9 mouse cellular contexts compared by ENCODE assay signal in the genomic region with DNA sequence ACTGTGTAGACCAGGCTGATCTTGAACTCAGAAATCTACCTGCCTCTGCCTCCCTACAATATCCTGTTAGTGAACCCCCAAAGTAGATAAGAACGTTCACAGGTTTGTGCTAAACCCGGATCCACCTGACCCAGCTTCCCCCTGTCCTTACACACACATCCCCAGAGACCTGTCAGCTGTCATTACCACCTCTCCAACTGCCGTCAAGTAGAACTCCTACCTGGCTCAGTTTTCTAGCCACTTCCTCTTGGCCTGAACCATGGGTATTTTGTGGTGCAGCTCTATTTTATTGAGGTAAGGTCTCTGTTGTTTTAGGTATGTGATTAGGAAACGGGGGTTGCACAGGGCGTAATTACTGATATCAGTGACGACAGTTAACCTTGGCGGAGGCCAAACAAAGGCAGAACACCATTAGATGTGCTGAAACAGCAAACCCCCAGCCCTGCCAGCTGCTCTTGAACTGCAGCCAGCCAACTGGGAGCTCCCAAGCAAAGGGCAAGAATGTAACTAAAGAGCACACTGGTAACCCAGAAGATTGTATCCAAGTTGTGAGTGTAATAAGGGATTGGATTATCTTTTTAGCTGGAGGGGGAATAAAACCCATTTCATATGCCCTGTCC. TPM values are rescaled to one million over a fixed set of nuclear protein-coding genes. Genes with fewer than 3 reads are reported as not detected.
DNase-seq lines count a peak whose midpoint lies in the region; ATAC-seq and TF ChIP-seq lines count a peak whose summit lies in the region.
"Had no signal": no experiment of that assay in that cellular context is flagged by ENCODE, and none has a peak within 500 bp of the region (broad histone marks: within the 10 kb centered on the region; RNA-seq: fewer than 3 reads in every experiment).

No protein-coding gene starts in this region.

- no peak overlapping the region for H3K9ac ChIP-seq in liver, adult 2 months (ENCODE audit: low read depth, low read length)
- H3K9ac ChIP-seq in liver, embryonic 12.5 days = no peak overlapping the region
- H3K9ac ChIP-seq: lung, embryonic 15.5 days had no signal

- no peak overlapping the region for H3K4me2 ChIP-seq in liver, embryonic 12.5 days
- H3K4me2 ChIP-seq: lung, embryonic 15.5 days had no signal

- no peaks in the 10 kb centered on the region for H3K79me2 ChIP-seq in liver, adult 2 months (ENCODE audit: control insufficient read depth, insufficient read depth, low read length)

- H3K27me3 ChIP-seq in liver, adult 2 months (ENCODE audit: control insufficient read depth, insufficient read depth, low read length) = no peaks in the 10 kb centered on the region
- H3K27me3 ChIP-seq in liver, embryonic 12.5 days (replicated peaks) = no peaks in the 10 kb centered on the region
- no peaks in the 10 kb centered on the region for H3K27me3 ChIP-seq in forebrain, embryonic 10.5 days (ENCODE audit: poor library complexity, severe bottlenecking)
- H3K27me3 ChIP-seq: lung, embryonic 15.5 days had no signal

- no peak for TF ChIP-seq POLR2A in liver, adult 2 months (IDR thresholded peaks at IDR 0.05; ENCODE audit: extremely low read depth, insufficient read depth, low read length)

- no peaks in the 10 kb centered on the region for H3K9me3 ChIP-seq in liver, embryonic 12.5 days (replicated peaks)
- no peaks in the 10 kb centered on the region for H3K9me3 ChIP-seq in forebrain, embryonic 10.5 days
- H3K9me3 ChIP-seq: lung, embryonic 15.5 days had no signal

- no peak overlapping the region for H3K27ac ChIP-seq in liver, adult 2 months (replicated peaks; ENCODE audit: insufficient read depth, low read depth, low read length)
- no peak overlapping the region for H3K27ac ChIP-seq in liver, embryonic 12.5 days
- H3K27ac ChIP-seq in forebrain, embryonic 10.5 days = no peak overlapping the region
- H3K27ac ChIP-seq: lung, embryonic 15.5 days had no signal

- ATAC-seq in liver, embryonic 12.5 days = no peak

- TF ChIP-seq CTCF in liver, adult 2 months (IDR thresholded peaks at IDR 0.05; ENCODE audit: low read depth, low read length) = no peak

- WGBS in liver, adult 2 months = 15% methylated on average over 7 of the region's 7 CpGs
- WGBS in liver, embryonic 12.5 days (ENCODE audit: insufficient replicate concordance) = 40% methylated on average over 7 of the region's 7 CpGs
- 81% methylated on average over 7 of the region's 7 CpGs for WGBS in forebrain, embryonic 10.5 days

- no peak overlapping the region for H3K4me3 ChIP-seq in liver, adult 2 months (ENCODE audit: insufficient read depth, low read depth, low read length)
- H3K4me3 ChIP-seq in liver, embryonic 12.5 days = no peak overlapping the region
- H3K4me3 ChIP-seq in forebrain, embryonic 10.5 days = no peak overlapping the region
- H3K4me3 ChIP-seq: lung, embryonic 15.5 days had no signal

- H3K36me3 ChIP-seq in liver, adult 2 months (ENCODE audit: control insufficient read depth, insufficient read depth, low read length) = no peaks in the 10 kb centered on the region
- H3K36me3 ChIP-seq in liver, embryonic 12.5 days = no peaks in the 10 kb centered on the region
- H3K36me3 ChIP-seq in forebrain, embryonic 10.5 days (replicated peaks) = no peaks in the 10 kb centered on the region
- H3K36me3 ChIP-seq: lung, embryonic 15.5 days had no signal

- 0 out of 2 replicates have a peak, but pooled peaks cover 2% of the 10 kb centered on the region for H3K4me1 ChIP-seq in liver, adult 2 months (ENCODE audit: control insufficient read depth, insufficient read depth, low read length)
- no peaks in the 10 kb centered on the region for H3K4me1 ChIP-seq in liver, embryonic 12.5 days
- no peaks in the 10 kb centered on the region for H3K4me1 ChIP-seq in forebrain, embryonic 10.5 days
- H3K4me1 ChIP-seq: lung, embryonic 15.5 days had no signal

- peak; percentile 51 to 64 for DNase-seq in cerebellum, postnatal 10 days
- no peak for DNase-seq in cerebellum, adult 8-10 months
- peak; percentile 63 for DNase-seq in liver, adult 2 months (ENCODE audit: extremely low read depth, low read depth, low spot score)
- DNase-seq in fibroblast of lung, adult 2 months (ENCODE audit: low read depth) = peak; percentile 18
- DNase-seq in kidney, postnatal 36 days = peak; percentile 58 to 79
- DNase-seq in layer of hippocampus, postnatal 36 days = no peak
- no peak for DNase-seq in forebrain, embryonic 10.5 days (ENCODE audit: extremely low spot score, low spot score)

RNA-seq across cellular contexts. Expression of a gene that starts 21.0 kb away (rescaled TPM):
- 0.09 and 0.20 TPM in 2 replicates for total RNA-seq in liver, adult 2 months (2014; rRNA removed)
- polyA plus RNA-seq in liver, adult 2 months (2012; rRNA removed) = 0.04 TPM in 1 of 2 replicates, not detected in the other
- not detected in 2 replicates for polyA plus RNA-seq in liver, embryonic 12.5 days (2016; fragmentation: Nextera tagmentation; extraction: Ambion mirVana)
- not detected for total RNA-seq in layer of hippocampus, postnatal 36 days (2021)
- not detected in 2 replicates for polyA plus RNA-seq in forebrain, embryonic 10.5 days (2016; fragmentation: Nextera tagmentation; extraction: Ambion mirVana)

RNA-seq across cellular contexts. Expression of a gene that starts 34.8 kb away (rescaled TPM):
- not detected in 2 replicates for total RNA-seq in liver, adult 2 months (2014; rRNA removed)
- not detected in 2 replicates for polyA plus RNA-seq in liver, adult 2 months (2012; rRNA removed)
- polyA plus RNA-seq in liver, embryonic 12.5 days (2016; fragmentation: Nextera tagmentation; extraction: Ambion mirVana) = 0.19 TPM in 1 of 2 replicates, not detected in the other
- 1 to 10 TPM in 1 of 2 experiments, under 1 TPM in 1; 0.35 to 1.3 TPM for total RNA-seq in layer of hippocampus, postnatal 36 days (2021)
- not detected in 2 replicates for polyA plus RNA-seq in forebrain, embryonic 10.5 days (2016; fragmentation: Nextera tagmentation; extraction: Ambion mirVana)
- polyA plus RNA-seq: lung, embryonic 15.5 days had no signal

RNA-seq across cellular contexts. Expression of a gene that starts 53.6 kb away (rescaled TPM):
- total RNA-seq in liver, adult 2 months (2014; rRNA removed) = not detected in 2 replicates
- polyA plus RNA-seq in liver, adult 2 months (2012; rRNA removed) = not detected in 2 replicates
- not detected in 2 replicates for polyA plus RNA-seq in liver, embryonic 12.5 days (2016; fragmentation: Nextera tagmentation; extraction: Ambion mirVana)
- total RNA-seq in layer of hippocampus, postnatal 36 days (2021) = 1 to 10 TPM; 3.0 to 3.4 TPM
- polyA plus RNA-seq in forebrain, embryonic 10.5 days (2016; fragmentation: Nextera tagmentation; extraction: Ambion mirVana) = 0.30 and 0.87 TPM in 2 replicates

Comparison
In these comparisons a context has a peak if more than half of its experiments do, and no peak if none do; other contexts are left out.
1. DNase-seq: peak in cerebellum, postnatal 10 days (2 of 2), liver, adult 2 months (single experiment), fibroblast of lung, adult 2 months (single experiment) and kidney, postnatal 36 days (2 of 2); none in cerebellum, adult 8-10 months (single experiment), layer of hippocampus, postnatal 36 days (0 of 2) and forebrain, embryonic 10.5 days (single experiment).